Mouse (Mus musculus) Muller cell, postnatal 12 days (primary cell): ENCODE measurements around the gene Zfp600.
A peak's percentile ranks its signal among the peaks of the same experiment; 100 is the strongest.
"Not testable (repeated sequence)": the region's sequence is repeated elsewhere in the genome, so short reads cannot be mapped to it uniquely, and the experiment has no call there.

ENCODE experiments used
- DNase-seq: peaks from one replicate; pipeline ENCODE4 v3.0.0-alpha.2; 2015; ENCODE audit errors: inconsistent ontology term

Zfp600 gene

GRCm38 (mm10) chr4:146156524-146156923, at the start of gene Zfp600:
Zfp600 (plus strand) TSS chr4:146156824.
- not testable (repeated sequence) for DNase-seq

- DNase-seq = not testable (repeated sequence)
These were observed 6.3 kb downstream of the Zfp600 start for GRCm38 (mm10) chr4:146162893-146163292.

GRCm38 (mm10) chr4:146167202-146167832, 10.7 kb downstream of the Zfp600 start:
- DNase-seq = not testable (repeated sequence)

GRCm38 (mm10) chr4:146167879-146168532, 11.4 kb downstream of the Zfp600 start:
- DNase-seq = peak; percentile 0

- not testable (repeated sequence) for DNase-seq
These were observed 12.1 kb downstream of the Zfp600 start for GRCm38 (mm10) chr4:146168730-146169215.

GRCm38 (mm10) chr4:146173378-146174226, 17.0 kb downstream of the Zfp600 start:
- DNase-seq = not testable (repeated sequence)

GRCm38 (mm10) chr4:146204357-146204756, 47.7 kb downstream of the Zfp600 start:
- DNase-seq = not testable (repeated sequence)

- not testable (repeated sequence) for DNase-seq
These were observed 82.9 kb downstream of the Zfp600 start for GRCm38 (mm10) chr4:146239252-146240244.

- DNase-seq = not testable (repeated sequence)
These were observed 85.5 kb downstream of the Zfp600 start for GRCm38 (mm10) chr4:146242119-146242518.
